Mouse (Mus musculus) intestine, embryonic 14.5 days (tissue): ENCODE data around the gene Cpvl. TPM values are rescaled to one million over a fixed set of nuclear protein-coding genes. Genes with fewer than 3 reads are reported as not detected.

Experiments
- ATAC-seq: fragments of 200-750 bp; cut with Nextera tagmentation; replicated peaks from 2 replicates; pipeline ENCODE4 v1.8.0; 2017; ENCODE audit warnings: low read depth, moderate number of reproducible peaks, moderate TSS enrichment, moderate library complexity; ENCODE audit not compliant: low FRiP score, low TSS enrichment
- DNase-seq: peaks from one replicate; pipeline ENCODE4 v3.0.0-alpha.2; 2018; ENCODE audit warnings: low spot score
- H3K27ac ChIP-seq: fragments of 300-500 bp; sonication (generic); 2 replicates; pipeline ENCODE4 v1.5.1; 2014; ENCODE audit warnings: low read depth, mild to moderate bottlenecking, control low read depth
- H3K27me3 ChIP-seq: fragments of 300-500 bp; sonication (generic); replicated peaks from 2 replicates; pipeline ENCODE4 v1.6.1; 2014; ENCODE audit warnings: low read length, control low read depth; ENCODE audit not compliant: control insufficient read depth, insufficient read depth
- H3K36me3 ChIP-seq: fragments of 300-500 bp; sonication (generic); 2 replicates; pipeline ENCODE4 v1.6.1; 2014; ENCODE audit warnings: low read length, control low read depth; ENCODE audit not compliant: control insufficient read depth, insufficient read depth
- H3K4me1 ChIP-seq: fragments of 300-500 bp; sonication (generic); replicated peaks from 2 replicates; pipeline ENCODE4 v1.6.1; 2014; ENCODE audit warnings: low read length, control low read depth, mixed read lengths; ENCODE audit not compliant: control insufficient read depth, insufficient read depth
- H3K4me2 ChIP-seq: fragments of 300-500 bp; sonication (generic); 2 replicates; pipeline ENCODE4 v1.6.1; 2014; ENCODE audit warnings: low read length
- H3K4me3 ChIP-seq: fragments of 300-500 bp; sonication (generic); 2 replicates; pipeline ENCODE4 v1.5.1; 2014; ENCODE audit warnings: low read depth, low read length, control low read depth, mixed read lengths
- H3K9ac ChIP-seq: fragments of 300-500 bp; sonication (generic); 2 replicates; pipeline ENCODE4 v1.6.1; 2014; ENCODE audit warnings: mild to moderate bottlenecking, low read length
- H3K9me3 ChIP-seq: fragments of 300-500 bp; sonication (generic); 2 replicates; pipeline ENCODE4 v1.6.1; 2016; ENCODE audit warnings: low read length, control low read depth; ENCODE audit not compliant: control insufficient read depth
- WGBS: fragments of 180-500 bp; shearing (Covaris S2); extraction: QIAGEN DNeasy Blood & Tissue Kit; methylation state at CpG from one replicate; pipeline ENCODE4 v1.1.7; 2014; 5-methylcytosine and 5-hydroxymethylcytosine counted together
- polyA plus RNA-seq: library from polyadenylated mRNA; unstranded; fragments of >200 nt; fragmentation: Nextera tagmentation; extraction: Ambion mirVana; gene quantifications from 2 replicates; pipeline ENCODE4 v1.2.1, GENCODE M21; 2014

Gene Cpvl
- 0.16 TPM in 1 of 2 replicates, not detected in the other for polyA plus RNA-seq

- Histone ChIP-seq H3K27ac (no peak within 1 kb of the TSS), H3K4me1 (peaks cover 5% of the 10 kb centered on the region), H3K4me2 (no peak within 1 kb of the TSS), H3K36me3 (no peaks in the 10 kb centered on the region), H3K27me3 (no peaks in the 10 kb centered on the region), H3K9me3 (no peaks in the 10 kb centered on the region), H3K4me3 (no peak within 1 kb of the TSS), H3K9ac (no peak within 1 kb of the TSS)
- no peak for ATAC-seq
- 81% methylated on average over 5 of the region's 5 CpGs for WGBS
- DNase-seq: no peak
Observed at GRCm38 (mm10) chr6:53978571-53978970, at the start of gene Cpvl. Gene Cpvl, minus strand, starts transcription at chr6:53978671.

- no peaks in the 10 kb centered on the region for H3K27me3 ChIP-seq
- WGBS: 85% methylated on average over 5 of the region's 5 CpGs
- H3K36me3 ChIP-seq: no peaks in the 10 kb centered on the region
- no peak overlapping the region for H3K4me3 ChIP-seq
- no peak overlapping the region for H3K27ac ChIP-seq
- no peak for DNase-seq
- no peaks in the 10 kb centered on the region; the same call in 1 of the 2 replicates for H3K4me1 ChIP-seq
- no peak overlapping the region for H3K9ac ChIP-seq
- H3K4me2 ChIP-seq: no peak overlapping the region
- H3K9me3 ChIP-seq: no peaks in the 10 kb centered on the region
- ATAC-seq: no peak
Observed at GRCm38 (mm10) chr6:54023846-54024245, 45.4 kb upstream of the Cpvl start.

- DNase-seq (peak; percentile 57), ATAC-seq (0 out of 2 replicates have a peak, but pooled peaks have one; percentile 47)
- Histone ChIP-seq H3K4me3 (no peak overlapping the region), H3K4me2 (peak overlapping the region; percentile 20), H3K27ac (0 out of 2 replicates have a peak overlapping the region, but pooled peaks have one; percentile 38), H3K9me3 (no peaks in the 10 kb centered on the region), H3K4me1 (no peaks in the 10 kb centered on the region; the same call in 1 of the 2 replicates), H3K9ac (no peak overlapping the region), H3K36me3 (no peaks in the 10 kb centered on the region), H3K27me3 (no peaks in the 10 kb centered on the region)
- WGBS: 56% methylated on average over 15 of the region's 15 CpGs
Observed at GRCm38 (mm10) chr6:54021123-54021789, 42.8 kb upstream of the Cpvl start.

GRCm38 (mm10) chr6:54018861-54019260 is 40.4 kb upstream of the Cpvl start:
- no peak overlapping the region for H3K4me3 ChIP-seq
- H3K36me3 ChIP-seq: no peaks in the 10 kb centered on the region
- ATAC-seq (no peak), DNase-seq (no peak)
- no peak overlapping the region for H3K9ac ChIP-seq
- H3K9me3 ChIP-seq: no peaks in the 10 kb centered on the region
- H3K4me2 ChIP-seq: no peak overlapping the region
- no peak overlapping the region for H3K27ac ChIP-seq
- WGBS: 74% methylated on average over 5 of the region's 5 CpGs
- H3K4me1 ChIP-seq: no peaks in the 10 kb centered on the region
- no peaks in the 10 kb centered on the region for H3K27me3 ChIP-seq

- no peaks in the 10 kb centered on the region for H3K27me3 ChIP-seq
- H3K4me1 ChIP-seq: no peaks in the 10 kb centered on the region
- no peak for DNase-seq
- H3K9me3 ChIP-seq: no peaks in the 10 kb centered on the region
- H3K4me3 ChIP-seq: no peak overlapping the region
- H3K9ac ChIP-seq: no peak overlapping the region
- no peak for ATAC-seq
- H3K27ac ChIP-seq: no peak overlapping the region
- 43% methylated on average over 2 of the region's 2 CpGs for WGBS
- no peak overlapping the region for H3K4me2 ChIP-seq
- no peaks in the 10 kb centered on the region for H3K36me3 ChIP-seq
Observed at GRCm38 (mm10) chr6:54018038-54018437, 39.6 kb upstream of the Cpvl start.

- no peak overlapping the region for H3K4me3 ChIP-seq
- WGBS: 85% methylated on average over 1 of the region's 1 CpGs
- no peak for ATAC-seq
- no peaks in the 10 kb centered on the region for H3K9me3 ChIP-seq
- no peaks in the 10 kb centered on the region for H3K27me3 ChIP-seq
- no peak overlapping the region for H3K4me2 ChIP-seq
- H3K4me1 ChIP-seq: no peaks in the 10 kb centered on the region
- H3K9ac ChIP-seq: no peak overlapping the region
- DNase-seq: no peak
- H3K36me3 ChIP-seq: no peaks in the 10 kb centered on the region
- H3K27ac ChIP-seq: no peak overlapping the region
Observed at GRCm38 (mm10) chr6:54012163-54012562, 33.7 kb upstream of the Cpvl start.

GRCm38 (mm10) chr6:54010362-54010761 is 31.9 kb upstream of the Cpvl start:
- no peak overlapping the region for H3K9ac ChIP-seq
- H3K9me3 ChIP-seq: no peaks in the 10 kb centered on the region
- no peak for DNase-seq
- no peak overlapping the region for H3K4me3 ChIP-seq
- H3K36me3 ChIP-seq: no peaks in the 10 kb centered on the region
- H3K27ac ChIP-seq: no peak overlapping the region
- ATAC-seq: no peak
- H3K4me2 ChIP-seq: no peak overlapping the region
- no peaks in the 10 kb centered on the region for H3K27me3 ChIP-seq
- WGBS: 74% methylated on average over 9 of the region's 9 CpGs
- no peaks in the 10 kb centered on the region for H3K4me1 ChIP-seq

GRCm38 (mm10) chr6:54009293-54009692 is 30.8 kb upstream of the Cpvl start:
- no peaks in the 10 kb centered on the region for H3K9me3 ChIP-seq
- H3K9ac ChIP-seq: no peak overlapping the region
- H3K4me2 ChIP-seq: no peak overlapping the region
- H3K4me3 ChIP-seq: no peak overlapping the region
- no peaks in the 10 kb centered on the region for H3K36me3 ChIP-seq
- no peak for DNase-seq
- no peaks in the 10 kb centered on the region for H3K4me1 ChIP-seq
- 63% methylated on average over 4 of the region's 4 CpGs for WGBS
- ATAC-seq: no peak
- no peak overlapping the region for H3K27ac ChIP-seq
- no peaks in the 10 kb centered on the region for H3K27me3 ChIP-seq
